Mouse (Mus musculus) kidney, embryonic 14.5 days (tissue): ENCODE results near the gene Creld1. TPM values are rescaled to one million over a fixed set of nuclear protein-coding genes. Genes with fewer than 3 reads are reported as not detected.

Source experiments
- ATAC-seq: fragments of 200-750 bp; cut with Nextera tagmentation; 2 replicates; pipeline ENCODE4 v1.8.0; 2017; ENCODE audit warnings: moderate number of reproducible peaks, mild to moderate bottlenecking, moderate TSS enrichment, moderate library complexity; ENCODE audit not compliant: low FRiP score, low TSS enrichment
- H3K27ac ChIP-seq: fragments of 300-500 bp; sonication (generic); 2 replicates; pipeline ENCODE4 v1.5.1; 2014; ENCODE audit warnings: low read depth, mild to moderate bottlenecking, low read length, moderate library complexity, mixed read lengths
- H3K27me3 ChIP-seq: fragments of 300-500 bp; sonication (generic); 2 replicates; pipeline ENCODE4 v1.6.1; 2014; ENCODE audit warnings: mild to moderate bottlenecking, low read length; ENCODE audit not compliant: control insufficient read depth, insufficient read depth
- H3K36me3 ChIP-seq: fragments of 300-500 bp; sonication (generic); 2 replicates; pipeline ENCODE4 v1.6.1; 2014; ENCODE audit warnings: low read length, mixed read lengths; ENCODE audit not compliant: control insufficient read depth, insufficient read depth
- H3K4me1 ChIP-seq: fragments of 300-500 bp; sonication (generic); 2 replicates; pipeline ENCODE4 v1.6.1; 2014; ENCODE audit warnings: low read length, mixed read lengths; ENCODE audit not compliant: control insufficient read depth, insufficient read depth
- H3K4me2 ChIP-seq: fragments of 300-500 bp; sonication (generic); replicated peaks from 2 replicates; pipeline ENCODE4 v1.6.1; 2014; ENCODE audit warnings: low read depth, mild to moderate bottlenecking, low read length
- H3K4me3 ChIP-seq: fragments of 300-500 bp; sonication (generic); 2 replicates; pipeline ENCODE4 v1.5.1; 2014; ENCODE audit warnings: mild to moderate bottlenecking, low read length
- H3K9ac ChIP-seq: fragments of 300-500 bp; sonication (generic); 2 replicates; pipeline ENCODE4 v1.6.1; 2014; ENCODE audit warnings: low read depth, mild to moderate bottlenecking, low read length, moderate library complexity
- H3K9me3 ChIP-seq: fragments of 300-500 bp; sonication (generic); 2 replicates; pipeline ENCODE4 v1.6.1; 2016; ENCODE audit warnings: low read length; ENCODE audit not compliant: control insufficient read depth
- WGBS: fragments of 180-500 bp; shearing (Covaris S2); extraction: QIAGEN DNeasy Blood & Tissue Kit; methylation state at CpG from one replicate; pipeline ENCODE4 v1.1.7; 2014; 5-methylcytosine and 5-hydroxymethylcytosine counted together
- polyA plus RNA-seq: library from polyadenylated mRNA; unstranded; fragments of >200 nt; fragmentation: Nextera tagmentation; extraction: Ambion mirVana; gene quantifications from 2 replicates; pipeline ENCODE4 v1.2.1, GENCODE M21; 2014

Gene Creld1
- polyA plus RNA-seq, 1 experiment from 2014 or later = 25.4 TPM

DNA sequence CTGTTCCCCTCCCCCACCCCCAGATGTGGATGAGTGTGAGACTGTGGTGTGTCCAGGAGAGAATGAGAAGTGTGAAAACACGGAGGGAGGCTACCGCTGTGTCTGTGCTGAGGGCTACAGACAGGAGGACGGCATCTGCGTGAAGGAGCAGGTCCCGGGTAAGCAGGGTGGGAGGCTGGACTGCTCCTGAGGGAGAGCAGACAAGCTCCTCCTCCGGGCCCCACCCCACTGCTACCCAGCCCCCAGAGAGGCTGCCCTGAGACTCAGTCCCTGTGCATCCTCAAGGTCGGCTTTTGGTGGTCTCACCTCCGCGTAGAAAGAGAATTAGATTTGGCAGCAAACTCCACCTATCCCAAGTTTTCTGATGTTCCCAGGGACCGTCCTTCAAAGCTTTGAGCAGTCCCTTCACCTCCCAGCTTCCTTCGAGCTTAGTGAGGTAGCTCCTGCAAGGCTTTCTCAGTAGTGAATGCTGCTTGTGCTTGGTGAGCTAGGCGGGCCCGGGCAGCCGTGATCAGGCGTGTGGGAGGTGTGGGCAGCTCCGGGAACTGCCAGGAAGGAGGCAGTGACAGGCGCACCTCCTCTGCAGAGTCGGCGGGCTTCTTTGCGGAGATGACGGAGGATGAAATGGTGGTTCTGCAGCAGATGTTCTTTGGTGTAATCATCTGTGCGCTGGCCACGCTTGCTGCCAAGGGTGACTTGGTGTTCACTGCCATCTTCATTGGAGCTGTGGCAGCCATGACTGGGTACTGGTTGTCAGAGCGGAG is 9.2 kb downstream of the Creld1 start:
- no peak for ATAC-seq
- Histone ChIP-seq H3K9me3 (no peaks in the 10 kb centered on the region), H3K4me2 (no peak overlapping the region)

DNA sequence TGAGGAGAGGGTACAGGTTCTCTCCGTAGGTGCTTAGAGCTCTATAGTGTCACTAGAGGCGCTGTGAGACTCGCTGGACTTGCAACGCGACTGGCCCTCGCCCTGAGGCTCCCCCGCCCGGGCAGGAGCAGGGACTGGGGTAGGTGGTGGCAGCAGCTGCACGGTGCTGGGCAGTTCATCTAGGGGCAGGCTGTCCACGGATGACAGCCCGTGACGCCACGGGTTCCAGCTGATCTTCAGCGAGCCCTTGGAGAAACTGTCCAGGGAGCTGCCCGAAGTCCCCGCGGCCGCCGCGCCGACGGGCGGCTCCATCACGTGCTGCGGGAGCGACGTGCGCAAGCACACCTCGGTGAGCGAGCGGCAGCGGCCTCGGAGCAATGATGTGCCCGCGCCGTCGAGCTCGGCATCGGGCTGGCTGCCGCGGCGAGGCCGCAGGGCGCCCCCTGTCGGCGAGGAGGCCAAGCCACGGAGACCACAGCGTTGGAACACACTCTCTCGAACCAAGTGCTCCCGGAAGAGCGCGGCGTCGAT is 11.2 kb downstream of the Creld1 start:
- H3K4me3 ChIP-seq = peak overlapping the region; percentile 38

More for the DNA sequence above, 9.2 kb downstream of the Creld1 start:
- Histone ChIP-seq H3K36me3 (peaks cover 10% of the 10 kb centered on the region), H3K4me1 (peaks cover 5% of the 10 kb centered on the region; the same call in 1 of the 2 replicates), H3K27me3 (peaks cover 7% of the 10 kb centered on the region; the same call in 1 of the 2 replicates), H3K27ac (no peak overlapping the region), H3K4me3 (no peak overlapping the region), H3K9ac (no peak overlapping the region)
- 74% methylated on average over 24 of the region's 24 CpGs for WGBS

DNA sequence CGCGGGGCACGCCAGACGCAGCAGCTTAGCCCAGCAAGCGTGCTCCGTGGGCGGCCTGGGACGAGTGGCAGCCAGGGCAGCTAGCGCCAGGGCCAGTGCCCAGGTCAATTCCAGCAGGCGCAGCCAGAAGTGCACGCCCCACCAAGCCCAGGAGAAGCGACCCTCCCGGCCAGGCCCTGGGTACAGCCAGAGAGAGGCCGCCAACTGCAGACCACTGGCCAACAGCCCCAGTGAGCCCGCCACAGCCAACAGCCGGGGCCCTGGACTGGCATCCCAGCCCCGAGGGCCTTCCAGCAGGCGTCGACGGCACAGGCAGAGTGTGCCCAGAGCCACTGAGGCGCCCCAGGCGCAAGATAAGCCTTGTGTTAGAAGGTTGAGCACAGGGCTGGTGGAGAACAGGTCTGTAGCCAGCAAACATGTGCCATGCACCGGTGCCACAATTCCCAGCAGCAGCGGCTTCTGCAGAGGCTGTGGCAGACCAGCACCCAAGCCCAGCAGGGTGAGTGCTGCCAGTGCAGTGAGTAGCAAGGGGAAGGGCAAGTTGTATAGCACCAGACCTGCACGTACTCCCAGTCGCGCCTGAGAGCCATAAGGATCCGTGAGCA is 12.1 kb downstream of the Creld1 start:
- H3K36me3 ChIP-seq = no peaks in the 10 kb centered on the region; the same call in 1 of the 2 replicates
- H3K27ac ChIP-seq = no peak overlapping the region
- H3K27me3 ChIP-seq = peaks cover 9% of the 10 kb centered on the region
- no peaks in the 10 kb centered on the region for H3K9me3 ChIP-seq
- 48% methylated on average over 28 of the region's 28 CpGs for WGBS
- H3K4me1 ChIP-seq = peaks cover 4% of the 10 kb centered on the region; the same call in 1 of the 2 replicates
- ATAC-seq = no peak; the same call in 1 of the 2 replicates
- H3K4me2 ChIP-seq = peak overlapping the region; percentile 53
- H3K4me3 ChIP-seq = peak overlapping the region; percentile 38
- 0 out of 2 replicates have a peak overlapping the region, but pooled peaks have one; percentile 49 for H3K9ac ChIP-seq

More for the DNA sequence above, 11.2 kb downstream of the Creld1 start:
- H3K36me3 ChIP-seq = peaks cover 8% of the 10 kb centered on the region
- under 1% methylated on average over 50 of the region's 54 CpGs for WGBS
- H3K9ac ChIP-seq = peak overlapping the region; percentile 49; the same call in 1 of the 2 replicates
- H3K9me3 ChIP-seq = no peaks in the 10 kb centered on the region
- peaks cover 7% of the 10 kb centered on the region; the same call in 1 of the 2 replicates for H3K27me3 ChIP-seq
- peak overlapping the region; percentile 53 for H3K4me2 ChIP-seq
- H3K4me1 ChIP-seq = peaks cover 4% of the 10 kb centered on the region; the same call in 1 of the 2 replicates
- H3K27ac ChIP-seq = no peak overlapping the region
- peak; percentile 78 for ATAC-seq

DNA sequence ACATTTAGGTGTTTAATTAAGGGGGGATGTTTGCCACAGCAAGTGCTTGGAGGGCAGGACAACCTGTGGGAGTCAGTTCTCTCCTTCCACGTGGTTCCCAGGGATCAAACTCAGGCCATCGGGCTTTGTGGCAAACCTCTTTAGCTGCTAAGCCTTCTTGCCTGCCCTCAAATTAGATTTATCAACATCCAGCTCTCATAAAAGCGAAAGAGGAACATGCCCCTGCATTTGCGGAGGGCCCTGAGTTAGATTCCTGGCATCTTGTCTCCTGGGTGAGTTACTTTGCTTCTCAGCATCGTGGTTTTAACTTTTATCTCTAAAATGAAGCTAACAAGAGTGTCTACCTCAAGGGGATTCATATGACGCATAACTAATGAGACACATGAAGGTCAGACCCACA is 16.2 kb downstream of the Creld1 start:
- no peaks in the 10 kb centered on the region for H3K36me3 ChIP-seq
- H3K9me3 ChIP-seq = no peaks in the 10 kb centered on the region
- H3K9ac ChIP-seq = no peak overlapping the region
- H3K4me2 ChIP-seq = no peak overlapping the region
- no peak overlapping the region for H3K4me3 ChIP-seq
- H3K27me3 ChIP-seq = peaks cover 23% of the 10 kb centered on the region
- ATAC-seq = no peak
- WGBS = 73% methylated on average over 6 of the region's 6 CpGs
- no peak overlapping the region for H3K27ac ChIP-seq
- peaks cover 4% of the 10 kb centered on the region; the same call in 1 of the 2 replicates for H3K4me1 ChIP-seq

DNA sequence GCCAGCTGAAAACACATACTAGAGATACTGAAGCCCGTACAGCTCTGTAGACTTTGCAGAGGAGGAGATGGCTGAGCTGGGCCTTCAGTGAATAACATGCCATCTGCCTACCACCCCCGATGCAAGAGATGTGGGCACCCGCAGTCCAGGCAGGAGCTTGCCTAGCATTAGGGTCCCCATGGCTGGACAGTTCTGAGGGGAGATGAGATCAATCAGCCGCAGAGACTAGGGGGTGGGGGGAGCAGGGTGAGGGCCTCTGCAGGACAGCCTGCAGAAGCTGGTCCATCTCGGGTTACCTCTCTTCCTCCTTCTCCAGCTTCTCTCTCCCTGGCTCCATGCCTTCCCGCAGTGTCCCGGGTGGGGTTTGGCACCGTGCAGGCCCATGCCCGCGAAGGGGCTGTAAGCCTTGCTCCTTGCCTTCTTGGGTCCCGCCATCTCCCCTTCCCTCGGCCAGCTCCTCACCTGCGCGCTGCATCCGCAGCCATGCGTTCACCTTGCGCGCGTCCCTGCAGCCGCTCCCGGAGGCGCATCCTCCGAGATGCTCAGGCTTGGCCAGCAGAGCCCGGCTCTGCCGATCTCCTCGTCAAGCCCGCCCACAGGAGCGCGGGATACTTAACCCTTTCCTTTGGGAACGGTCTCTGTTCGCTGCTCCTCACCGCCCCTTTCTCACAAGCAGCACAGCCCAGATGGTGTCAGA is 18.4 kb downstream of the Creld1 start, which contains the start of gene Prrt3:
Gene Prrt3 (minus strand): TSS at position 544 of the 697 bp plus-strand sequence.
- peaks cover 16% of the 10 kb centered on the region for H3K27me3 ChIP-seq
- H3K36me3 ChIP-seq = no peaks in the 10 kb centered on the region
- H3K27ac ChIP-seq = no peak within 1 kb of the TSS
- peak within 1 kb of the TSS; percentile 44 for H3K4me3 ChIP-seq
- peak within 1 kb of the TSS; percentile 48; the same call in 1 of the 2 replicates for H3K9ac ChIP-seq
- H3K4me1 ChIP-seq = no peaks in the 10 kb centered on the region; the same call in 1 of the 2 replicates
- peak; percentile 73; the same call in 1 of the 2 replicates for ATAC-seq
- no peaks in the 10 kb centered on the region for H3K9me3 ChIP-seq
- 2% methylated on average over 30 of the region's 32 CpGs for WGBS
- peak within 1 kb of the TSS; percentile 60 for H3K4me2 ChIP-seq

DNA sequence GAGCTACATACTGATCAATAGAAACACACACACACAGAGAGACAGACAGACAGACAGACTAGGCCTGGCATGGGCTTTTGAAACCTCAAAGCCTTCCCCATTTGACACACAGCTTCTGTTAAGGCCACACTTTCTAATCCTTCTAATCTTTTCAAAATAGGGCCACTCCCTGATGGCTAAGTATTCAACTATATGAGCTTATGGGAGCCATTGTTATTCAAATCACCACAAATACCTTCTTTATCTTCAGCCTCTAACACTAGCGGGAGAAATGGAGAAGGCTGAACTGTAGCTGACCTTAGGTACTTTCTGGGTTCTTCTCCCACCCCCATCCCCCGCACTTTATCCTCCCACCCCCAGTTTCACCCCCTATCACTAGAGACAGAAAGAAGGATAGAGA is 19.7 kb downstream of the Creld1 start:
- no peak for ATAC-seq
- H3K27me3 ChIP-seq = peaks cover 16% of the 10 kb centered on the region
- H3K27ac ChIP-seq = no peak overlapping the region
- no peak overlapping the region for H3K4me2 ChIP-seq
- no peaks in the 10 kb centered on the region; the same call in 1 of the 2 replicates for H3K4me1 ChIP-seq
- H3K9me3 ChIP-seq = no peaks in the 10 kb centered on the region
- no peak overlapping the region for H3K4me3 ChIP-seq
- 84% methylated on average over 2 of the region's 2 CpGs for WGBS
- no peaks in the 10 kb centered on the region for H3K36me3 ChIP-seq
- no peak overlapping the region for H3K9ac ChIP-seq

DNA sequence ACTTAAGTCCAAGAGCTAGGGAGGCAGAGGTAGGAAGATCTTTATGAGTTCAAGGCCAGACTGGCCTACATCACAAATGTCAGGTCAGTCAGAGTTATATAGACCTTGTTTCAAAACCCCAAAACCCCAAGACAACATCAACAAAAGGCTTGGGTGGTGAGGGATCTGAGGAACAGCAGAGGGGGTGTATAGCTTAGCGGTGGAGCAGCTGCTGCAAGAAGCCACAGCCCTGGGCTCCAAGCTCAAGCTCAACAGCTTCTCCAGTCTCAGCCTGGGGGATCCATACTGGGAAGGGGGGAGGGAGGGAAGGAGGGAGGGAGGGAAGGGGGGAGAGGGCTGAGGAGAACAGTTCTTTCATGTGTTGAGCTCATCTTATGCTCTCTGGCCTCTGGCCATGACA is 22.6 kb downstream of the Creld1 start:
- Histone ChIP-seq H3K27me3 (peaks cover 11% of the 10 kb centered on the region), H3K9ac (no peak overlapping the region), H3K27ac (no peak overlapping the region), H3K4me1 (no peaks in the 10 kb centered on the region; the same call in 1 of the 2 replicates), H3K4me2 (no peak overlapping the region), H3K4me3 (no peak overlapping the region), H3K9me3 (no peaks in the 10 kb centered on the region), H3K36me3 (no peaks in the 10 kb centered on the region)
- 57% methylated on average over 1 of the region's 1 CpGs for WGBS
- ATAC-seq = no peak

DNA sequence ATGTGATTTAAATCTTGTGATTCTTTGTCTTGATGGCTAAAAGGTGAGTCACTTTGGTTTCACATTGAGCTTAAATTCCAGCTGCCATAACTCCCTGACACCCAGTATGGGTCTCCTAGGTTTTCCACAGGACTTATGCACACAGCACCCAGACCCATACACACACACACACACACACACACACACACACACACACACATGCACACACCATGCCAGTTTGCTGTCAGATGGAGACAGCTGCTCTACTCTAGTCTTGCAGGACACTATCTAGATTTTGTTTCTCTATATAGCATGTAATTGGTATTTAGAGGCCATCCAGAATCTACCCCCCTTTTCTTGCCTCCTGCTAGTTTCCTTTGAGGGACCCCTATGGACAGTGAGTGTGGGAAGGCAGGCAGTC is 24.0 kb downstream of the Creld1 start:
- no peak overlapping the region for H3K9ac ChIP-seq
- ATAC-seq = no peak
- H3K36me3 ChIP-seq = no peaks in the 10 kb centered on the region
- H3K4me3 ChIP-seq = no peak overlapping the region
- no peaks in the 10 kb centered on the region for H3K27me3 ChIP-seq
- H3K9me3 ChIP-seq = no peaks in the 10 kb centered on the region
- H3K4me2 ChIP-seq = no peak overlapping the region
- H3K4me1 ChIP-seq = no peaks in the 10 kb centered on the region
- H3K27ac ChIP-seq = no peak overlapping the region
